11 mouse cellular contexts compared by ENCODE assay signal in the genomic region with DNA sequence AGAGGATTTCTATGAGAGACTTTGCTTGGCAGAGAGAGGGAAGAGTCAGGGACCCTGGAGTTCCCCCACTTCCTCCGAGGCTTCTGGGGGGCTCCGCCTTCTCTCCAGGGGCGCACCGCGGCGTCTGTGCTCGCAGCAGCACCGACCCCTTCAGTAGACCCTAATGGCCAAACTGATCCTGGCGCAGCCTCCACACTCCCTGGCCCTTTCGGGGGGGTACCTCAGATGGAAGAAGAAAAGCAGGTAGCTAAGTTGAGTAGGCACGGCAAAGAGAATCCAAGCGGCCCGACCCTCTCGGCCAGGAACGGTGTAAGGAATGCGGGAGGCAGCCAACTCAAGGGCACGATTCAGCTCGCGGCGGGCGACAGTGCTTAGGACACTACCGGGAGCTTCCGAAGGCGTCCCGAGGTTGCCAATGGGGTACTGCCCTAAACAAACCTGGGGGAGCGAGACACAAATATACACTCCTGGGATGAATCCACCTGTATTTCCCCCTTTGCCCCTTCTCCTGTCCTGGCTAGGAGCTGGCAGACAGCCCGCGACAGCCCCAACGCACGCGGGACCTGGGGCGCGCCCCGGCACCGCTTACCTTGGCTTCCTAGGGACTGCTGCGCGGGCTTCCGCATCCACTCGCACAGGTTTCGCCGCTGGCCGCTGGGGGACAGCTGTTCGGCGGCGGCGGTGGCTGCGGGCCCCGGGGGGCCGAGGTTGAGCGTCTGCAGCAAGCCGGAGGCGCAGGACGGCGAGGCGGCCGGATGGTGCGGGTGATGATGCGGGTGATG. TPM values are rescaled to one million over a fixed set of nuclear protein-coding genes. Genes with fewer than 3 reads are reported as not detected.
DNase-seq lines count a peak whose midpoint lies in the region; ATAC-seq and TF ChIP-seq lines count a peak whose summit lies in the region.
"Had no signal": no experiment of that assay in that cellular context is flagged by ENCODE, and none has a peak within 500 bp of the region (broad histone marks: within the 10 kb centered on the region; RNA-seq: fewer than 3 reads in every experiment).

No protein-coding gene starts in this region.

- no peak for TF ChIP-seq EP300 in stomach, postnatal 0 days (optimal IDR thresholded peaks at IDR 0.05)

- H3K9me3 ChIP-seq in heart, embryonic 10.5 days, result no peaks in the 10 kb centered on the region
- no peaks in the 10 kb centered on the region for H3K9me3 ChIP-seq in midbrain, embryonic 11.5 days (ENCODE audit: control insufficient read depth, low read length)
- H3K9me3 ChIP-seq in midbrain, embryonic 14.5 days (ENCODE audit: control insufficient read depth, low read length), result no peaks in the 10 kb centered on the region
- H3K9me3 ChIP-seq in limb, embryonic 15.5 days, result no peaks in the 10 kb centered on the region
- no peaks in the 10 kb centered on the region for H3K9me3 ChIP-seq in stomach, postnatal 0 days (ENCODE audit: control insufficient read depth, low read length)

- peaks cover 100% of the 10 kb centered on the region for H3K27me3 ChIP-seq in heart, embryonic 10.5 days (ENCODE audit: insufficient read depth, poor library complexity, severe bottlenecking)
- peaks cover 100% of the 10 kb centered on the region for H3K27me3 ChIP-seq in midbrain, embryonic 11.5 days (ENCODE audit: control insufficient read depth, insufficient read depth, low read length)
- H3K27me3 ChIP-seq in midbrain, embryonic 14.5 days (ENCODE audit: control insufficient read depth, insufficient read depth, low read length), result peaks cover 99% of the 10 kb centered on the region
- H3K27me3 ChIP-seq in limb, embryonic 15.5 days, result peaks cover 100% of the 10 kb centered on the region
- peaks cover 55% of the 10 kb centered on the region; the same call in 1 of the 2 replicates for H3K27me3 ChIP-seq in stomach, postnatal 0 days (ENCODE audit: control insufficient read depth, insufficient read depth, low read length)

- H3K36me3 ChIP-seq in heart, embryonic 10.5 days, result no peaks in the 10 kb centered on the region
- H3K36me3 ChIP-seq in midbrain, embryonic 11.5 days (ENCODE audit: control insufficient read depth, insufficient read depth, low read length), result no peaks in the 10 kb centered on the region
- H3K36me3 ChIP-seq in midbrain, embryonic 14.5 days (ENCODE audit: control insufficient read depth, insufficient read depth, low read length), result no peaks in the 10 kb centered on the region
- H3K36me3 ChIP-seq in limb, embryonic 15.5 days, result no peaks in the 10 kb centered on the region
- no peaks in the 10 kb centered on the region for H3K36me3 ChIP-seq in stomach, postnatal 0 days (ENCODE audit: control insufficient read depth, insufficient read depth, low read length)

- H3K27ac ChIP-seq in heart, embryonic 10.5 days, result no peak overlapping the region
- H3K27ac ChIP-seq in midbrain, embryonic 11.5 days (ENCODE audit: low read depth, low read length), result no peak overlapping the region
- no peak overlapping the region for H3K27ac ChIP-seq in midbrain, embryonic 14.5 days (replicated peaks; ENCODE audit: low read depth, low read length)
- H3K27ac ChIP-seq in limb, embryonic 15.5 days, result no peak overlapping the region
- H3K27ac ChIP-seq in stomach, postnatal 0 days (replicated peaks), result no peak overlapping the region

- DNase-seq in heart, embryonic 10.5 days (ENCODE audit: low spot score), result no peak
- DNase-seq in heart, adult 9 months (ENCODE audit: low spot score in 2 of 2), result no peak
- DNase-seq in midbrain, embryonic 11.5 days (ENCODE audit: low spot score, missing footprints), result peak; percentile 95
- no peak for DNase-seq in midbrain, embryonic 14.5 days
- DNase-seq in stomach, postnatal 0 days (ENCODE audit: low spot score), result no peak
- no peak for DNase-seq in spleen, adult 18-20 months
- no peak for DNase-seq in frontal cortex, adult 2 months (ENCODE audit: extremely low spot score in 1 of 2, low spot score in 1 of 2)
- DNase-seq: cerebellum, adult 8-10 months; gastrocnemius, postnatal 14 days; right cerebral cortex, postnatal 4 days had no signal

- H3K4me2 ChIP-seq in midbrain, embryonic 11.5 days, result no peak overlapping the region
- H3K4me2 ChIP-seq in midbrain, embryonic 14.5 days (ENCODE audit: low read length), result no peak overlapping the region
- peak overlapping the region; percentile 37 for H3K4me2 ChIP-seq in limb, embryonic 15.5 days
- peak overlapping the region; percentile 11; the same call in 1 of the 2 replicates for H3K4me2 ChIP-seq in stomach, postnatal 0 days (replicated peaks; ENCODE audit: low read depth)

- peaks cover 32% of the 10 kb centered on the region for H3K4me1 ChIP-seq in heart, embryonic 10.5 days
- H3K4me1 ChIP-seq in midbrain, embryonic 11.5 days (ENCODE audit: control insufficient read depth, insufficient read depth, low read length), result peaks cover 7% of the 10 kb centered on the region
- H3K4me1 ChIP-seq in midbrain, embryonic 14.5 days (ENCODE audit: control insufficient read depth, insufficient read depth, low read length), result 0 out of 2 replicates have a peak, but pooled peaks cover 2% of the 10 kb centered on the region
- peaks cover 33% of the 10 kb centered on the region for H3K4me1 ChIP-seq in limb, embryonic 15.5 days
- H3K4me1 ChIP-seq in stomach, postnatal 0 days (replicated peaks; ENCODE audit: control insufficient read depth, insufficient read depth), result no peaks in the 10 kb centered on the region

- no peak for ATAC-seq in midbrain, embryonic 11.5 days (ENCODE audit: low FRiP score)
- ATAC-seq in midbrain, embryonic 14.5 days (ENCODE audit: low FRiP score, low TSS enrichment), result no peak
- no peak for ATAC-seq in limb, embryonic 15.5 days (ENCODE audit: insufficient number of reproducible peaks, low FRiP score, low TSS enrichment, low read depth)
- ATAC-seq in stomach, postnatal 0 days (ENCODE audit: low FRiP score, low TSS enrichment), result no peak

- TF ChIP-seq CTCF in stomach, postnatal 0 days (IDR thresholded peaks at IDR 0.05; ENCODE audit: low read depth), result no peak

- under 1% methylated on average over 58 of the region's 58 CpGs for WGBS in heart, embryonic 10.5 days
- WGBS in midbrain, embryonic 11.5 days, result under 1% methylated on average over 57 of the region's 58 CpGs
- under 1% methylated on average over 58 of the region's 58 CpGs for WGBS in midbrain, embryonic 14.5 days
- WGBS in limb, embryonic 15.5 days, result 1% methylated on average over 55 of the region's 58 CpGs
- WGBS in stomach, postnatal 0 days, result under 1% methylated on average over 55 of the region's 58 CpGs

- no peak overlapping the region for H3K9ac ChIP-seq in midbrain, embryonic 11.5 days (ENCODE audit: low read length)
- no peak overlapping the region for H3K9ac ChIP-seq in midbrain, embryonic 14.5 days (replicated peaks; ENCODE audit: low read length)
- no peak overlapping the region for H3K9ac ChIP-seq in limb, embryonic 15.5 days
- no peak overlapping the region for H3K9ac ChIP-seq in stomach, postnatal 0 days (ENCODE audit: low read length)

- H3K4me3 ChIP-seq in heart, embryonic 10.5 days, result peak overlapping the region; percentile 37
- no peak overlapping the region for H3K4me3 ChIP-seq in midbrain, embryonic 11.5 days (ENCODE audit: low read depth, low read length)
- no peak overlapping the region for H3K4me3 ChIP-seq in midbrain, embryonic 14.5 days (replicated peaks; ENCODE audit: low read depth, low read length)
- H3K4me3 ChIP-seq in limb, embryonic 15.5 days, result peak overlapping the region; percentile 24
- peak overlapping the region; percentile 15 for H3K4me3 ChIP-seq in stomach, postnatal 0 days (ENCODE audit: low read depth, low read length)

RNA-seq across cellular contexts. Expression of a gene that starts 1.0 kb away (rescaled TPM):
- polyA plus RNA-seq in heart, embryonic 10.5 days (2016; fragmentation: Nextera tagmentation; extraction: Ambion mirVana), result not detected in 2 replicates
- polyA plus RNA-seq in midbrain, embryonic 11.5 days (2014; fragmentation: Nextera tagmentation; extraction: Ambion mirVana), result not detected in 2 replicates
- polyA plus RNA-seq in midbrain, embryonic 14.5 days (2014; fragmentation: Nextera tagmentation; extraction: Ambion mirVana), result not detected in 2 replicates
- not detected in 2 replicates for polyA plus RNA-seq in limb, embryonic 15.5 days (2015; fragmentation: Nextera tagmentation; extraction: Ambion mirVana)
- polyA plus RNA-seq in stomach, postnatal 0 days (2015; fragmentation: Nextera tagmentation; extraction: Ambion mirVana), result 0.05 and 0.06 TPM in 2 replicates
- polyA plus RNA-seq in frontal cortex, adult 2 months (2012; rRNA removed), result 0.04 and 0.08 TPM in 2 replicates

RNA-seq across cellular contexts. Expression of a gene that starts 16.2 kb away (rescaled TPM):
- not detected in 2 replicates for polyA plus RNA-seq in heart, embryonic 10.5 days (2016; fragmentation: Nextera tagmentation; extraction: Ambion mirVana)
- not detected in 2 replicates for polyA plus RNA-seq in midbrain, embryonic 11.5 days (2014; fragmentation: Nextera tagmentation; extraction: Ambion mirVana)
- not detected in 2 replicates for polyA plus RNA-seq in midbrain, embryonic 14.5 days (2014; fragmentation: Nextera tagmentation; extraction: Ambion mirVana)
- not detected in 2 replicates for polyA plus RNA-seq in limb, embryonic 15.5 days (2015; fragmentation: Nextera tagmentation; extraction: Ambion mirVana)
- polyA plus RNA-seq in stomach, postnatal 0 days (2015; fragmentation: Nextera tagmentation; extraction: Ambion mirVana), result not detected in 2 replicates
- polyA plus RNA-seq in frontal cortex, adult 2 months (2012; rRNA removed), result not detected in 2 replicates

RNA-seq across cellular contexts. Expression of a gene that starts 36.3 kb away (rescaled TPM):
- polyA plus RNA-seq in heart, embryonic 10.5 days (2016; fragmentation: Nextera tagmentation; extraction: Ambion mirVana), result 0.44 TPM in 1 of 2 replicates, not detected in the other
- polyA plus RNA-seq in midbrain, embryonic 11.5 days (2014; fragmentation: Nextera tagmentation; extraction: Ambion mirVana), result not detected in 2 replicates
- polyA plus RNA-seq in midbrain, embryonic 14.5 days (2014; fragmentation: Nextera tagmentation; extraction: Ambion mirVana), result not detected in 2 replicates
- not detected in 2 replicates for polyA plus RNA-seq in limb, embryonic 15.5 days (2015; fragmentation: Nextera tagmentation; extraction: Ambion mirVana)
- 3.0 and 3.6 TPM in 2 replicates for polyA plus RNA-seq in stomach, postnatal 0 days (2015; fragmentation: Nextera tagmentation; extraction: Ambion mirVana)
- not detected in 2 replicates for polyA plus RNA-seq in frontal cortex, adult 2 months (2012; rRNA removed)

Comparison
In these comparisons a context has a peak if more than half of its experiments do, and no peak if none do; other contexts are left out.
1. H3K4me3 ChIP-seq: peak in heart, embryonic 10.5 days (single experiment), limb, embryonic 15.5 days (single experiment) and stomach, postnatal 0 days (single experiment); none in midbrain, embryonic 11.5 days (single experiment) and midbrain, embryonic 14.5 days (single experiment).
2. H3K4me2 ChIP-seq: peak in limb, embryonic 15.5 days (single experiment) and stomach, postnatal 0 days (single experiment); none in midbrain, embryonic 11.5 days (single experiment) and midbrain, embryonic 14.5 days (single experiment).